Mouse (Mus musculus): ENCODE results near the gene Hint1.
"Not testable (repeated sequence)": the region's sequence is repeated elsewhere in the genome, so short reads cannot be mapped to it uniquely, and the experiment has no call there.

DNA sequence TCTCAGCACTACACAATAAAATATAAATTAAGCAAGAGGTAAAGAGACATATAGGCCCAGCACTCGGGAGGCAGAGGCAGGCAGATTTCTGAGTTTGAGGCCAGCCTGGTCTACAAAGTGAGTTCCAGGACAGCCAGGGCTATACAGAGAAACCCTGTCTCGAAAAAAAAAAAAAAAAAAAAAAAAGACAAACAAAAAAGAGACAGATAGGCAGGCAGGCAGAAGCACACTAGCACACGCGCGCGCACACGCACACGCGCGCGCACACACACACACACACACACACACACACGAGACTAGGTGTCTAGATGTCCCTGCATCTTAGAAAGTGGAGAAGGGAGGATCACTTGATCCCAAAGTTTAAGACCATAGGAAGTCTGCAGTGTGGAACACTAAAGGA, 7.3 kb upstream of the Hint1 start:
- TF ChIP-seq CTCF (IDR thresholded peaks at IDR 0.05; ENCODE audit: control insufficient read depth, insufficient read depth, low read length); POLR2A (IDR thresholded peaks at IDR 0.05; ENCODE audit: borderline replicate concordance, control insufficient read depth, low read depth, low read length): not testable (repeated sequence)
